Mouse (Mus musculus): ENCODE data around the gene E330009J07Rik. TPM values are rescaled to one million over a fixed set of nuclear protein-coding genes. Genes with fewer than 3 reads are reported as not detected.

Gene E330009J07Rik
- polyA plus RNA-seq, 1 experiment from 2014 or later = 8.6 TPM

- Histone ChIP-seq H3K36me3 (no peaks in the 10 kb centered on the region), H3K4me1 (peaks cover 6% of the 10 kb centered on the region), H3K27ac (no peak overlapping the region), H3K9ac (no peak overlapping the region), H3K4me3 (no peak overlapping the region), H3K27me3 (peaks cover 28% of the 10 kb centered on the region), H3K4me2 (no peak overlapping the region), H3K9me3 (no peaks in the 10 kb centered on the region)
- WGBS = 37% methylated on average over 12 of the region's 12 CpGs
- ATAC-seq (ENCODE audit: insufficient number of reproducible peaks, low FRiP score, low TSS enrichment, low read depth) = no peak
Observed at GRCm38 (mm10) chr6:40439731-40440130, 3.8 kb upstream of the E330009J07Rik start.

GRCm38 (mm10) chr6:40438936-40439335 lies 3.0 kb upstream of the E330009J07Rik start, which contains the start of gene Wee2:
Gene Wee2 (plus strand): TSS chr6:40439088.
- ATAC-seq (ENCODE audit: insufficient number of reproducible peaks, low FRiP score, low TSS enrichment, low read depth) = no peak
- Histone ChIP-seq H3K27ac (no peak within 1 kb of the TSS), H3K36me3 (no peaks in the 10 kb centered on the region), H3K9ac (no peak within 1 kb of the TSS), H3K4me2 (no peak within 1 kb of the TSS), H3K27me3 (peaks cover 28% of the 10 kb centered on the region), H3K9me3 (no peaks in the 10 kb centered on the region), H3K4me3 (no peak within 1 kb of the TSS), H3K4me1 (peaks cover 11% of the 10 kb centered on the region)
- 64% methylated on average over 5 of the region's 5 CpGs for WGBS

GRCm38 (mm10) chr6:40435151-40436046 lies 536 bp downstream of the E330009J07Rik start:
- H3K27me3 ChIP-seq = peaks cover 17% of the 10 kb centered on the region
- no peaks in the 10 kb centered on the region for H3K36me3 ChIP-seq
- H3K9me3 ChIP-seq = no peaks in the 10 kb centered on the region
- H3K4me2 ChIP-seq = peak overlapping the region; percentile 92
- H3K27ac ChIP-seq = peak overlapping the region; percentile 77
- ATAC-seq (ENCODE audit: insufficient number of reproducible peaks, low FRiP score, low TSS enrichment, low read depth) = peak; percentile 45; the same call in 1 of the 2 replicates
- H3K4me3 ChIP-seq = peak overlapping the region; percentile 80
- H3K9ac ChIP-seq = peak overlapping the region; percentile 61
- peaks cover 16% of the 10 kb centered on the region for H3K4me1 ChIP-seq
- under 1% methylated on average over 72 of the region's 72 CpGs for WGBS

GRCm38 (mm10) chr6:40434697-40435096 lies 1.2 kb downstream of the E330009J07Rik start:
- ATAC-seq (ENCODE audit: insufficient number of reproducible peaks, low FRiP score, low TSS enrichment, low read depth) = no peak
- Histone ChIP-seq H3K36me3 (no peaks in the 10 kb centered on the region), H3K4me1 (peaks cover 16% of the 10 kb centered on the region), H3K27ac (no peak overlapping the region), H3K27me3 (peaks cover 12% of the 10 kb centered on the region; the same call in 1 of the 2 replicates), H3K9ac (no peak overlapping the region), H3K4me3 (peak overlapping the region; percentile 80), H3K4me2 (peak overlapping the region; percentile 92), H3K9me3 (no peaks in the 10 kb centered on the region)
- WGBS = 11% methylated on average over 7 of the region's 7 CpGs

GRCm38 (mm10) chr6:40432346-40433275 lies 3.3 kb downstream of the E330009J07Rik start:
- no peak for ATAC-seq (ENCODE audit: insufficient number of reproducible peaks, low FRiP score, low TSS enrichment, low read depth)
- WGBS = 79% methylated on average over 17 of the region's 17 CpGs

GRCm38 (mm10) chr6:40431812-40432211 lies 4.1 kb downstream of the E330009J07Rik start:
- Histone ChIP-seq H3K27ac (no peak overlapping the region), H3K4me3 (no peak overlapping the region), H3K4me2 (no peak overlapping the region), H3K27me3 (no peaks in the 10 kb centered on the region), H3K9me3 (no peaks in the 10 kb centered on the region), H3K9ac (no peak overlapping the region), H3K36me3 (no peaks in the 10 kb centered on the region), H3K4me1 (peaks cover 16% of the 10 kb centered on the region)
- no peak for ATAC-seq (ENCODE audit: insufficient number of reproducible peaks, low FRiP score, low TSS enrichment, low read depth)

More at GRCm38 (mm10) chr6:40432346-40433275, 3.3 kb downstream of the E330009J07Rik start:
- Histone ChIP-seq H3K27ac (no peak overlapping the region), H3K4me1 (peaks cover 16% of the 10 kb centered on the region), H3K4me2 (no peak overlapping the region), H3K27me3 (0 out of 2 replicates have a peak, but pooled peaks cover 3% of the 10 kb centered on the region), H3K36me3 (no peaks in the 10 kb centered on the region), H3K9me3 (no peaks in the 10 kb centered on the region), H3K4me3 (no peak overlapping the region), H3K9ac (no peak overlapping the region)

GRCm38 (mm10) chr6:40431356-40431755 lies 4.6 kb downstream of the E330009J07Rik start:
- Histone ChIP-seq H3K27me3 (no peaks in the 10 kb centered on the region), H3K27ac (no peak overlapping the region), H3K4me1 (peaks cover 16% of the 10 kb centered on the region), H3K9me3 (no peaks in the 10 kb centered on the region), H3K4me2 (no peak overlapping the region), H3K9ac (no peak overlapping the region), H3K36me3 (no peaks in the 10 kb centered on the region), H3K4me3 (no peak overlapping the region)
- no peak for ATAC-seq (ENCODE audit: insufficient number of reproducible peaks, low FRiP score, low TSS enrichment, low read depth)
- 62% methylated on average over 4 of the region's 4 CpGs for WGBS

GRCm38 (mm10) chr6:40430878-40431277 lies 5.1 kb downstream of the E330009J07Rik start:
- Histone ChIP-seq H3K4me2 (no peak overlapping the region), H3K4me1 (peaks cover 14% of the 10 kb centered on the region), H3K27ac (no peak overlapping the region), H3K27me3 (no peaks in the 10 kb centered on the region), H3K4me3 (no peak overlapping the region), H3K9ac (no peak overlapping the region), H3K9me3 (no peaks in the 10 kb centered on the region), H3K36me3 (no peaks in the 10 kb centered on the region)
- no peak for ATAC-seq (ENCODE audit: insufficient number of reproducible peaks, low FRiP score, low TSS enrichment, low read depth)
- WGBS = 61% methylated on average over 3 of the region's 3 CpGs

GRCm38 (mm10) chr6:40430251-40430650 lies 5.7 kb downstream of the E330009J07Rik start:
- H3K9ac ChIP-seq = no peak overlapping the region
- no peaks in the 10 kb centered on the region for H3K36me3 ChIP-seq
- H3K27me3 ChIP-seq = no peaks in the 10 kb centered on the region
- no peak overlapping the region for H3K4me3 ChIP-seq
- no peaks in the 10 kb centered on the region for H3K9me3 ChIP-seq
- H3K4me2 ChIP-seq = no peak overlapping the region
- 91% methylated on average over 3 of the region's 3 CpGs for WGBS
- no peak overlapping the region for H3K27ac ChIP-seq
- peaks cover 14% of the 10 kb centered on the region for H3K4me1 ChIP-seq
- ATAC-seq (ENCODE audit: insufficient number of reproducible peaks, low FRiP score, low TSS enrichment, low read depth) = no peak

- Histone ChIP-seq H3K4me1 (peaks cover 8% of the 10 kb centered on the region; the same call in 1 of the 2 replicates), H3K4me2 (no peak overlapping the region), H3K4me3 (no peak overlapping the region), H3K27me3 (no peaks in the 10 kb centered on the region), H3K9me3 (no peaks in the 10 kb centered on the region), H3K9ac (no peak overlapping the region), H3K36me3 (no peaks in the 10 kb centered on the region), H3K27ac (no peak overlapping the region)
- WGBS = 82% methylated on average over 4 of the region's 4 CpGs
- ATAC-seq (ENCODE audit: insufficient number of reproducible peaks, low FRiP score, low TSS enrichment, low read depth) = no peak
Observed at GRCm38 (mm10) chr6:40429521-40429931, 6.4 kb downstream of the E330009J07Rik start.

- Histone ChIP-seq H3K9me3 (no peaks in the 10 kb centered on the region), H3K4me3 (no peak overlapping the region), H3K9ac (no peak overlapping the region), H3K36me3 (no peaks in the 10 kb centered on the region), H3K27ac (no peak overlapping the region), H3K4me1 (0 out of 2 replicates have a peak, but pooled peaks cover 6% of the 10 kb centered on the region), H3K27me3 (no peaks in the 10 kb centered on the region), H3K4me2 (no peak overlapping the region)
- 75% methylated on average over 3 of the region's 3 CpGs for whole genome bisulfite sequencing
- ATAC-seq (ENCODE audit: insufficient number of reproducible peaks, low FRiP score, low TSS enrichment, low read depth) = no peak
Observed at GRCm38 (mm10) chr6:40428696-40429095, 7.2 kb downstream of the E330009J07Rik start.

All from limb, embryonic 15.5 days (tissue).